Mouse (Mus musculus): Measurements from ENCODE around the gene Thap3. TPM values are rescaled to one million over a fixed set of nuclear protein-coding genes. Genes with fewer than 3 reads are reported as not detected.
A peak's percentile ranks its signal among the peaks of the same experiment; 100 is the strongest.

Thap3 gene
- polyA plus RNA-seq, 1 experiment from 2014 or later = 31.7 TPM

DNA sequence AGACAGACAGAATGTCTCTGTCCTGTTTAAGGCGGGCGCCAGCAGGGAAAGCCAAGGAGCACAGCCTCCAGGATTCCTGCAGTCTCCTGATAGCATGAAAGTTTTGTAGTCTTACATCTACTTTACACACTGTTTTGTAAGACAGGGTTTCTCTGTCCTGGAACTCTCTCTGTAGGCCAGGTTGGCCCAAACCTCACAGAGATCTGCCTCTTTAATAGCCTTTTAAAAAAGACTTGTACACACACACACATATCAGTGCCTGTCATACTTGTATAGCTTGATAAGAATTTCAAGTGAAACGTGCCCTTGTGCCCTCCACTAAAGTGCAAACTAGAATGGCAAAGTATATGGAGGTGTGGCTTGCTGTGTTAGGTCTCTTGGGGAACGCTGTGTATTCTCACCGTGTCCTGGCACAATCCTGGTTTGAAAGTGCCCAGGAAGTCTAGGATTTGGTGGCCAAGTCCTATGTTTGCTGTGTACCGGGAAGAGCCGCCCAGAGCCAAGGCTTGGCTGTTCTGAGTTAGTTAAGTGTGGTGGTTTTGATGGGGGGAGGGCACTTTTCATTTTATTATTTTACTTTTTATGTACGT, 22.5 kb upstream of the Thap3 start:
- no peak overlapping the region; the same call in 1 of the 2 replicates for H3K27ac ChIP-seq (replicated peaks; ENCODE audit: low read depth, low read length)
- no peaks in the 10 kb centered on the region for H3K27me3 ChIP-seq (replicated peaks; ENCODE audit: control insufficient read depth, insufficient read depth, low read length)
- peak overlapping the region; percentile 99 for H3K4me2 ChIP-seq (ENCODE audit: low read depth, low read length)
- 69% methylated on average over 8 of the region's 8 CpGs for WGBS
- no peak for ATAC-seq (ENCODE audit: low read depth)
- H3K36me3 ChIP-seq (ENCODE audit: control insufficient read depth, insufficient read depth, low read length) = peaks cover 30% of the 10 kb centered on the region
- H3K9ac ChIP-seq (ENCODE audit: low read depth, low read length) = peak overlapping the region; percentile 71
- no peaks in the 10 kb centered on the region for H3K9me3 ChIP-seq (ENCODE audit: control insufficient read depth, low read length)
- peaks cover 23% of the 10 kb centered on the region for H3K4me1 ChIP-seq (ENCODE audit: control insufficient read depth, insufficient read depth, low read length)
- peak overlapping the region; percentile 71 for H3K4me3 ChIP-seq (ENCODE audit: low read depth, low read length)
- no peak for DNase-seq (ENCODE audit: low spot score)

- Histone ChIP-seq H3K27me3 (replicated peaks; ENCODE audit: control insufficient read depth, insufficient read depth, low read length) (no peaks in the 10 kb centered on the region), H3K27ac (replicated peaks; ENCODE audit: low read depth, low read length) (peak overlapping the region; percentile 90), H3K4me3 (ENCODE audit: low read depth, low read length) (peak overlapping the region; percentile 71), H3K9ac (ENCODE audit: low read depth, low read length) (peak overlapping the region; percentile 71), H3K36me3 (ENCODE audit: control insufficient read depth, insufficient read depth, low read length) (peaks cover 25% of the 10 kb centered on the region), H3K4me2 (ENCODE audit: low read depth, low read length) (peak overlapping the region; percentile 99), H3K4me1 (ENCODE audit: control insufficient read depth, insufficient read depth, low read length) (peaks cover 23% of the 10 kb centered on the region), H3K9me3 (ENCODE audit: control insufficient read depth, low read length) (no peaks in the 10 kb centered on the region)
- 13% methylated on average over 13 of the region's 13 CpGs for WGBS
- DNase-seq (ENCODE audit: low spot score) (no peak), ATAC-seq (ENCODE audit: low read depth) (no peak)
These were observed 21.9 kb upstream of the Thap3 start for GRCm38 (mm10) chr4:152010707-152011134.

- Histone ChIP-seq H3K27me3 (replicated peaks; ENCODE audit: control insufficient read depth, insufficient read depth, low read length) (no peaks in the 10 kb centered on the region), H3K9ac (ENCODE audit: low read depth, low read length) (peak overlapping the region; percentile 71), H3K4me2 (ENCODE audit: low read depth, low read length) (peak overlapping the region; percentile 99), H3K27ac (replicated peaks; ENCODE audit: low read depth, low read length) (peak overlapping the region; percentile 90), H3K9me3 (ENCODE audit: control insufficient read depth, low read length) (no peaks in the 10 kb centered on the region), H3K36me3 (ENCODE audit: control insufficient read depth, insufficient read depth, low read length) (peaks cover 20% of the 10 kb centered on the region), H3K4me1 (ENCODE audit: control insufficient read depth, insufficient read depth, low read length) (peaks cover 23% of the 10 kb centered on the region), H3K4me3 (ENCODE audit: low read depth, low read length) (peak overlapping the region; percentile 71)
- 1% methylated on average over 10 of the region's 10 CpGs for WGBS
- ATAC-seq (ENCODE audit: low read depth) = peak; percentile 36
- peak; percentile 88 for DNase-seq (ENCODE audit: low spot score)
These were observed 21.4 kb upstream of the Thap3 start for GRCm38 (mm10) chr4:152010091-152010706.

DNA sequence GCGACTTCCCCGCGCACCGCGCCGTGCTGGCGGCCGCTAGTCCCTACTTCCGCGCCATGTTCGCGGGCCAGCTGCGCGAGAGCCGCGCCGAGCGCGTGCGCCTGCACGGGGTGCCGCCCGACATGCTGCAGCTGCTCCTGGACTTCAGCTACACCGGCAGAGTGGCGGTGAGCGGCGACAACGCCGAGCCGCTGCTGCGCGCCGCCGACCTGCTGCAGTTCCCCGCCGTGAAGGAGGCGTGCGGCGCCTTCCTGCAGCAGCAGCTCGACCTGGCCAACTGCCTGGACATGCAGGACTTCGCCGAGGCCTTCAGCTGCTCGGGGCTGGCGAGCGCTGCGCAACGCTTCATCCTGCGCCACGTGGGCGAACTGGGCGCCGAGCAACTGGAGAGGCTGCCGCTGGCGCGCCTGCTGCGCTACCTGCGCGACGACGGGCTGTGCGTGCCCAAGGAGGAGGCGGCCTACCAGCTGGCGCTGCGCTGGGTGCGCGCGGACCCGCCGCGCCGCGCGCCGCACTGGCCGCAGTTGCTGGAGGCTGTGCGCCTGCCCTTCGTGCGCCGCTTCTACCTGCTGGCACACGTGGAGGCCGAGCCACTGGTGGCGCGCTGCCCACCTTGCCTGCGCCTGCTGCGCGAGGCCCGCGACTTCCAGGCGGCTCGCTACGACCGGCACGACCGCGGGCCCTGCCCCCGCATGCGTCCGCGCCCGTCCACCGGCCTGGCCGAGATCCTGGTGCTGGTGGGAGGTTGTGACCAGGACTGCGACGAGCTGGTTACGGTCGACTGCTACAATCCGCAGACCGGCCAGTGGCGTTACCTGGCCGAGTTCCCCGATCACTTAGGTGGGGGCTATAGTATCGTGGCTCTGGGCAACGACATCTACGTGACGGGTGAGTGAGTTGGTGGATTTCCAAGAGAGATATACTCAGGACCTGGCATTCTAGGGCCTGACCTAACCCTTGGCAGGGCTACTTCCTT, 20.6 kb upstream of the Thap3 start:
- Histone ChIP-seq H3K27me3 (replicated peaks; ENCODE audit: control insufficient read depth, insufficient read depth, low read length) (no peaks in the 10 kb centered on the region), H3K4me3 (ENCODE audit: low read depth, low read length) (peak overlapping the region; percentile 71), H3K4me1 (ENCODE audit: control insufficient read depth, insufficient read depth, low read length) (peaks cover 23% of the 10 kb centered on the region), H3K27ac (replicated peaks; ENCODE audit: low read depth, low read length) (peak overlapping the region; percentile 90), H3K4me2 (ENCODE audit: low read depth, low read length) (peak overlapping the region; percentile 99), H3K9ac (ENCODE audit: low read depth, low read length) (peak overlapping the region; percentile 71), H3K36me3 (ENCODE audit: control insufficient read depth, insufficient read depth, low read length) (peaks cover 11% of the 10 kb centered on the region), H3K9me3 (ENCODE audit: control insufficient read depth, low read length) (no peaks in the 10 kb centered on the region)
- ATAC-seq (ENCODE audit: low read depth) (peak; percentile 76), DNase-seq (ENCODE audit: low spot score) (peak; percentile 60)
- WGBS = 0% methylated on average over 52 of the region's 115 CpGs

- under 1% methylated on average over 40 of the region's 45 CpGs for WGBS
- Histone ChIP-seq H3K4me3 (ENCODE audit: low read depth, low read length) (peak within 1 kb of the TSS; percentile 71), H3K4me1 (ENCODE audit: control insufficient read depth, insufficient read depth, low read length) (peaks cover 23% of the 10 kb centered on the region), H3K9me3 (ENCODE audit: control insufficient read depth, low read length) (no peaks in the 10 kb centered on the region), H3K9ac (ENCODE audit: low read depth, low read length) (peak within 1 kb of the TSS; percentile 71), H3K4me2 (ENCODE audit: low read depth, low read length) (peak within 1 kb of the TSS; percentile 99), H3K27ac (replicated peaks; ENCODE audit: low read depth, low read length) (peak within 1 kb of the TSS; percentile 90), H3K36me3 (ENCODE audit: control insufficient read depth, insufficient read depth, low read length) (peaks cover 8% of the 10 kb centered on the region), H3K27me3 (replicated peaks; ENCODE audit: control insufficient read depth, insufficient read depth, low read length) (no peaks in the 10 kb centered on the region)
- ATAC-seq (ENCODE audit: low read depth) = peak; percentile 90
- DNase-seq (ENCODE audit: low spot score) = peak; percentile 98
These were observed 19.9 kb upstream of the Thap3 start, which contains the start of gene Klhl21 for GRCm38 (mm10) chr4:152008622-152009075. Klhl21 (plus strand) TSS chr4:152008803.

DNA sequence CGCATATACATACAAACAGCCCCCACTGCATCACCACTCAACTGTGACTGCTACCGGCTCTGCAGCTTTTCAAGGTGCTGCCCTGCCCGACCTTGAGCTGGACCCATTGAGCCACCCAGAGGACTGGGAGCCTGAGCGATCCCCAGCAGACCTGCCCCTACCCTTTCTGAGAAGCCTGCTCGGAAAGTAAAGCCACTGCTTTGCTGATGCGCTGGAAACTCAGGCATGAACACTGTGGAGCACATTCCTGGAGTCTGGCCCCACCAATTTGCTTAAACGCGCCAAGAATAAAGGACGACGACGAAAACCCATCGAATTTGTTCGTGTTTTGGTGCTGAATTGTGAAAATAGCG, 19.3 kb upstream of the Thap3 start:
- WGBS = 2% methylated on average over 14 of the region's 14 CpGs
- H3K27ac ChIP-seq (replicated peaks; ENCODE audit: low read depth, low read length) = peak overlapping the region; percentile 90
- no peak for ATAC-seq (ENCODE audit: low read depth)

GRCm38 (mm10) chr4:152007481-152008147, 18.8 kb upstream of the Thap3 start:
- peak overlapping the region; percentile 71 for H3K4me3 ChIP-seq (ENCODE audit: low read depth, low read length)
- 8% methylated on average over 8 of the region's 8 CpGs for WGBS
- DNase-seq (ENCODE audit: low spot score) (peak; percentile 60), ATAC-seq (ENCODE audit: low read depth) (no peak)
- peak overlapping the region; percentile 90; the same call in 1 of the 2 replicates for H3K27ac ChIP-seq (replicated peaks; ENCODE audit: low read depth, low read length)
- peaks cover 23% of the 10 kb centered on the region for H3K4me1 ChIP-seq (ENCODE audit: control insufficient read depth, insufficient read depth, low read length)
- peak overlapping the region; percentile 71; the same call in 1 of the 2 replicates for H3K9ac ChIP-seq (ENCODE audit: low read depth, low read length)
- peak overlapping the region; percentile 99 for H3K4me2 ChIP-seq (ENCODE audit: low read depth, low read length)
- peaks cover 8% of the 10 kb centered on the region for H3K36me3 ChIP-seq (ENCODE audit: control insufficient read depth, insufficient read depth, low read length)
- H3K9me3 ChIP-seq (ENCODE audit: control insufficient read depth, low read length) = no peaks in the 10 kb centered on the region
- no peaks in the 10 kb centered on the region for H3K27me3 ChIP-seq (replicated peaks; ENCODE audit: control insufficient read depth, insufficient read depth, low read length)

More for the DNA sequence above, 19.3 kb upstream of the Thap3 start:
- Histone ChIP-seq H3K9me3 (ENCODE audit: control insufficient read depth, low read length) (no peaks in the 10 kb centered on the region), H3K9ac (ENCODE audit: low read depth, low read length) (peak overlapping the region; percentile 71; the same call in 1 of the 2 replicates), H3K27me3 (replicated peaks; ENCODE audit: control insufficient read depth, insufficient read depth, low read length) (no peaks in the 10 kb centered on the region), H3K4me1 (ENCODE audit: control insufficient read depth, insufficient read depth, low read length) (peaks cover 23% of the 10 kb centered on the region), H3K36me3 (ENCODE audit: control insufficient read depth, insufficient read depth, low read length) (peaks cover 8% of the 10 kb centered on the region), H3K4me3 (ENCODE audit: low read depth, low read length) (peak overlapping the region; percentile 71), H3K4me2 (ENCODE audit: low read depth, low read length) (peak overlapping the region; percentile 99)
- no peak for DNase-seq (ENCODE audit: low spot score)

- Histone ChIP-seq H3K36me3 (ENCODE audit: control insufficient read depth, insufficient read depth, low read length) (no peaks in the 10 kb centered on the region), H3K27ac (replicated peaks; ENCODE audit: low read depth, low read length) (no peak overlapping the region), H3K4me3 (ENCODE audit: low read depth, low read length) (no peak overlapping the region), H3K9me3 (ENCODE audit: control insufficient read depth, low read length) (no peaks in the 10 kb centered on the region), H3K4me1 (ENCODE audit: control insufficient read depth, insufficient read depth, low read length) (peaks cover 23% of the 10 kb centered on the region), H3K9ac (ENCODE audit: low read depth, low read length) (no peak overlapping the region), H3K4me2 (ENCODE audit: low read depth, low read length) (no peak overlapping the region), H3K27me3 (replicated peaks; ENCODE audit: control insufficient read depth, insufficient read depth, low read length) (no peaks in the 10 kb centered on the region)
- DNase-seq (ENCODE audit: low spot score) = no peak
- ATAC-seq (ENCODE audit: low read depth) = no peak
- WGBS = 24% methylated on average over 3 of the region's 3 CpGs
These were observed 18.0 kb upstream of the Thap3 start for GRCm38 (mm10) chr4:152006812-152007211.
